Mouse (Mus musculus) heart, adult 9 months (tissue): ENCODE results near the gene Gm1993.
"Not testable (repeated sequence)": the region's sequence is repeated elsewhere in the genome, so short reads cannot be mapped to it uniquely, and the experiment has no call there.

ENCODE experiments used
- DNase-seq, 2 experiments: peaks; one replicate each; pipeline ENCODE4 v3.0.0; 2022; ENCODE audit warnings: low spot score in 2 of 2

The Gm1993 gene

DNA sequence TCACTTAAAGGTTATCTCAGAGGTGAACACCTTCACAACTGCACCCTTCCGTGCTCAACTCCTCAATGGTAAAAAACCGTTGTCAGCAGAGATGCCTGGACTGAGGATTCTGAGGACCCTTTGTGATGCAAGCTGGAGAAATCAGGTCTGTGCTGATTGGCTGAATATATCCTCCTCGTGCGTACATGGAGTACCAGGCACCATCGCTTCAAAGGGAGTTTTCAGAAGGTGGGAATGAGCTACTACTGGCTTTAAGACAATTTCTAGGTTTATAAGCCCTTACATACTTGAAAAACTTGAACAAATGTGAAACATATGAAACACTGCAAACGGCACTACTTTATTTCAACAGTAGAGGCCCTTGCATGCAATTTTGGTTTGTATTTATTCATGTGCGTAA, at the start of gene Gm1993:
TSS of gene Gm1993 (minus strand) at position 101 of the 400 bp plus-strand sequence.
- not testable (repeated sequence) for DNase-seq
